Comparison of ENCODE assay signal across 13 mouse cellular contexts in genomic region chr17:45905596-45905995, GRCm38 (mm10).
"Had no signal": no experiment of that assay in that cellular context is flagged by ENCODE, and none has a peak within 500 bp of the region (broad histone marks: within the 10 kb centered on the region; RNA-seq: fewer than 3 reads in every experiment).

No protein-coding gene starts in this region.

- ATAC-seq: lung, postnatal 0 days; midbrain, embryonic 15.5 days had no signal

- DNase-seq: kidney, postnatal 25 days; lung, adult 2 months; lung, postnatal 36 days; right cerebral cortex, postnatal 25 days; thymus, postnatal 36 days had no signal

- H3K4me3 ChIP-seq: left cerebral cortex, adult 2 months; limb, embryonic 10.5 days; liver, embryonic 15.5 days; midbrain, embryonic 10.5 days; midbrain, embryonic 15.5 days; neural tube, embryonic 13.5 days had no signal

- H3K36me3 ChIP-seq: limb, embryonic 10.5 days; liver, embryonic 15.5 days; midbrain, embryonic 10.5 days; midbrain, embryonic 15.5 days; neural tube, embryonic 13.5 days had no signal

- H3K27ac ChIP-seq: left cerebral cortex, adult 2 months; limb, embryonic 10.5 days; liver, embryonic 15.5 days; midbrain, embryonic 10.5 days; midbrain, embryonic 15.5 days; neural tube, embryonic 13.5 days had no signal

- H3K27me3 ChIP-seq: liver, embryonic 15.5 days; midbrain, embryonic 15.5 days; neural tube, embryonic 13.5 days had no signal

- H3K4me1 ChIP-seq: liver, embryonic 15.5 days; midbrain, embryonic 15.5 days had no signal

- H3K9me3 ChIP-seq: limb, embryonic 10.5 days; liver, embryonic 15.5 days; midbrain, embryonic 10.5 days; midbrain, embryonic 15.5 days; neural tube, embryonic 13.5 days had no signal

- H3K9ac ChIP-seq: liver, embryonic 15.5 days; midbrain, embryonic 15.5 days; neural tube, embryonic 13.5 days had no signal

- H3K4me2 ChIP-seq: liver, embryonic 11.5 days; liver, embryonic 15.5 days; midbrain, embryonic 15.5 days; neural tube, embryonic 13.5 days had no signal
